Mouse (Mus musculus) neural tube, embryonic 15.5 days (tissue): ENCODE measurements around the gene Slc16a3. TPM values are rescaled to one million over a fixed set of nuclear protein-coding genes. Genes with fewer than 3 reads are reported as not detected.

Source experiments
- ATAC-seq: fragments of 200-750 bp; cut with Nextera tagmentation; 2 replicates; pipeline ENCODE4 v1.8.0; 2017; ENCODE audit warnings: mild to moderate bottlenecking, moderate TSS enrichment, moderate library complexity; ENCODE audit not compliant: low FRiP score
- H3K27ac ChIP-seq: fragments of 300-500 bp; sonication (generic); replicated peaks from 2 replicates; pipeline ENCODE4 v1.5.1; 2015; ENCODE audit warnings: mild to moderate bottlenecking, inconsistent platforms
- H3K27me3 ChIP-seq: fragments of 300-500 bp; sonication (generic); replicated peaks from 2 replicates; pipeline ENCODE4 v1.6.1; 2015; ENCODE audit warnings: inconsistent platforms
- H3K36me3 ChIP-seq: fragments of 300-500 bp; sonication (generic); 2 replicates; pipeline ENCODE4 v1.6.1; 2015; ENCODE audit warnings: inconsistent platforms
- H3K4me1 ChIP-seq: fragments of 300-500 bp; sonication (generic); 2 replicates; pipeline ENCODE4 v1.6.1; 2015; ENCODE audit warnings: inconsistent platforms
- H3K4me2 ChIP-seq: fragments of 300-500 bp; sonication (generic); 2 replicates; pipeline ENCODE4 v1.6.1; 2015; ENCODE audit warnings: inconsistent platforms, mild to moderate bottlenecking, moderate library complexity
- H3K4me3 ChIP-seq: fragments of 300-500 bp; sonication (generic); replicated peaks from 2 replicates; pipeline ENCODE4 v1.5.1; 2015; ENCODE audit warnings: mild to moderate bottlenecking, inconsistent platforms
- H3K9ac ChIP-seq: fragments of 300-500 bp; sonication (generic); replicated peaks from 2 replicates; pipeline ENCODE4 v1.6.1; 2015; ENCODE audit warnings: mild to moderate bottlenecking, inconsistent platforms
- H3K9me3 ChIP-seq: fragments of 300-500 bp; sonication (generic); replicated peaks from 2 replicates; pipeline ENCODE4 v1.6.1; 2016; ENCODE audit warnings: inconsistent platforms
- WGBS: fragments of 180-500 bp; shearing (Covaris S2); methylation state at CpG from one replicate; pipeline ENCODE4 v1.1.7; 2015; ENCODE audit warnings: mixed read lengths; 5-methylcytosine and 5-hydroxymethylcytosine counted together
- polyA plus RNA-seq: library from polyadenylated mRNA; unstranded; fragments of >200 nt; fragmentation: Nextera tagmentation; extraction: Ambion mirVana; gene quantifications from 2 replicates; pipeline ENCODE4 v1.2.1, GENCODE M21; 2015

Gene Slc16a3
- polyA plus RNA-seq, 1 experiment from 2014 or later: 11.3 TPM

GRCm38 (mm10) chr11:120984448-120985330 is 36.4 kb downstream of the Slc16a3 start:
- no peaks in the 10 kb centered on the region for H3K27me3 ChIP-seq
- ATAC-seq: no peak
- H3K9me3 ChIP-seq: no peaks in the 10 kb centered on the region
- H3K9ac ChIP-seq: no peak overlapping the region
- WGBS: 80% methylated on average over 4 of the region's 4 CpGs
- no peak overlapping the region for H3K4me3 ChIP-seq
- peaks cover 49% of the 10 kb centered on the region for H3K4me1 ChIP-seq
- H3K27ac ChIP-seq: no peak overlapping the region
- H3K4me2 ChIP-seq: no peak overlapping the region
- H3K36me3 ChIP-seq: peaks cover 47% of the 10 kb centered on the region

GRCm38 (mm10) chr11:120987608-120988007 is 39.3 kb downstream of the Slc16a3 start:
- Histone ChIP-seq H3K27me3 (no peaks in the 10 kb centered on the region), H3K36me3 (peaks cover 21% of the 10 kb centered on the region), H3K4me1 (peaks cover 61% of the 10 kb centered on the region), H3K9ac (no peak overlapping the region), H3K4me3 (no peak overlapping the region), H3K4me2 (no peak overlapping the region), H3K9me3 (no peaks in the 10 kb centered on the region), H3K27ac (no peak overlapping the region)
- 88% methylated on average over 3 of the region's 3 CpGs for WGBS
- ATAC-seq: no peak

GRCm38 (mm10) chr11:120988410-120988809 is 40.1 kb downstream of the Slc16a3 start:
- H3K4me3 ChIP-seq: peak overlapping the region; percentile 100; the same call in 1 of the 2 replicates

GRCm38 (mm10) chr11:120989523-120989922 is 41.2 kb downstream of the Slc16a3 start:
- Histone ChIP-seq H3K4me1 (peaks cover 69% of the 10 kb centered on the region), H3K27me3 (no peaks in the 10 kb centered on the region), H3K9me3 (no peaks in the 10 kb centered on the region), H3K4me2 (peak overlapping the region; percentile 83), H3K9ac (peak overlapping the region; percentile 94), H3K36me3 (peaks cover 11% of the 10 kb centered on the region; the same call in 1 of the 2 replicates), H3K4me3 (peak overlapping the region; percentile 100), H3K27ac (peak overlapping the region; percentile 95; the same call in 1 of the 2 replicates)
- WGBS: 59% methylated on average over 1 of the region's 1 CpGs
- ATAC-seq: no peak

More at GRCm38 (mm10) chr11:120988410-120988809, 40.1 kb downstream of the Slc16a3 start:
- Histone ChIP-seq H3K9me3 (no peaks in the 10 kb centered on the region), H3K9ac (no peak overlapping the region), H3K4me1 (peaks cover 68% of the 10 kb centered on the region), H3K36me3 (peaks cover 13% of the 10 kb centered on the region; the same call in 1 of the 2 replicates), H3K27me3 (no peaks in the 10 kb centered on the region), H3K27ac (no peak overlapping the region), H3K4me2 (peak overlapping the region; percentile 83)
- WGBS: 84% methylated on average over 4 of the region's 4 CpGs
- no peak for ATAC-seq

GRCm38 (mm10) chr11:120990126-120990781 is 42.0 kb downstream of the Slc16a3 start:
- WGBS: 1% methylated on average over 28 of the region's 35 CpGs

GRCm38 (mm10) chr11:120990951-120991526 is 42.8 kb downstream of the Slc16a3 start, which contains the start of gene Csnk1d:
TSS of gene Csnk1d (minus strand) at chr11:120991330.
- peak within 1 kb of the TSS; percentile 94 for H3K9ac ChIP-seq
- WGBS: under 1% methylated on average over 59 of the region's 59 CpGs

More at GRCm38 (mm10) chr11:120990126-120990781, 42.0 kb downstream of the Slc16a3 start:
- Histone ChIP-seq H3K4me2 (peak overlapping the region; percentile 83), H3K27me3 (no peaks in the 10 kb centered on the region), H3K9me3 (no peaks in the 10 kb centered on the region), H3K27ac (peak overlapping the region; percentile 95), H3K4me1 (peaks cover 69% of the 10 kb centered on the region), H3K4me3 (peak overlapping the region; percentile 100), H3K36me3 (peaks cover 11% of the 10 kb centered on the region; the same call in 1 of the 2 replicates), H3K9ac (peak overlapping the region; percentile 94)
- peak; percentile 53 for ATAC-seq

GRCm38 (mm10) chr11:120991791-120992190 is 43.5 kb downstream of the Slc16a3 start:
- Histone ChIP-seq H3K4me3 (peak overlapping the region; percentile 100), H3K27ac (peak overlapping the region; percentile 95), H3K36me3 (no peaks in the 10 kb centered on the region), H3K4me2 (peak overlapping the region; percentile 83), H3K9ac (peak overlapping the region; percentile 61), H3K27me3 (no peaks in the 10 kb centered on the region), H3K4me1 (peaks cover 58% of the 10 kb centered on the region), H3K9me3 (no peaks in the 10 kb centered on the region)
- 76% methylated on average over 3 of the region's 3 CpGs for WGBS
- no peak for ATAC-seq

More at GRCm38 (mm10) chr11:120990951-120991526, 42.8 kb downstream of the Slc16a3 start, which contains the start of gene Csnk1d:
- ATAC-seq: peak; percentile 92
- peaks cover 62% of the 10 kb centered on the region for H3K4me1 ChIP-seq
- H3K27ac ChIP-seq: peak within 1 kb of the TSS; percentile 95
- H3K9me3 ChIP-seq: no peaks in the 10 kb centered on the region
- H3K36me3 ChIP-seq: peaks cover 5% of the 10 kb centered on the region; the same call in 1 of the 2 replicates
- H3K4me2 ChIP-seq: peak within 1 kb of the TSS; percentile 83
- no peaks in the 10 kb centered on the region for H3K27me3 ChIP-seq
- peak within 1 kb of the TSS; percentile 100 for H3K4me3 ChIP-seq

GRCm38 (mm10) chr11:120993080-120993479 is 44.8 kb downstream of the Slc16a3 start:
- no peak for ATAC-seq
- no peak overlapping the region for H3K27ac ChIP-seq
- H3K9me3 ChIP-seq: no peaks in the 10 kb centered on the region
- H3K27me3 ChIP-seq: no peaks in the 10 kb centered on the region
- H3K4me3 ChIP-seq: no peak overlapping the region
- H3K4me1 ChIP-seq: peaks cover 45% of the 10 kb centered on the region
- H3K9ac ChIP-seq: no peak overlapping the region
- 96% methylated on average over 3 of the region's 3 CpGs for WGBS
- H3K36me3 ChIP-seq: no peaks in the 10 kb centered on the region
- H3K4me2 ChIP-seq: no peak overlapping the region

- ATAC-seq: no peak
These were observed 45.3 kb downstream of the Slc16a3 start for GRCm38 (mm10) chr11:120993586-120993985.

GRCm38 (mm10) chr11:120994741-120995140 is 46.5 kb downstream of the Slc16a3 start:
- Histone ChIP-seq H3K4me2 (no peak overlapping the region), H3K4me3 (no peak overlapping the region), H3K4me1 (peaks cover 29% of the 10 kb centered on the region), H3K9me3 (no peaks in the 10 kb centered on the region), H3K27me3 (no peaks in the 10 kb centered on the region), H3K9ac (no peak overlapping the region), H3K36me3 (no peaks in the 10 kb centered on the region), H3K27ac (no peak overlapping the region)
- no peak for ATAC-seq
- WGBS: 83% methylated on average over 6 of the region's 6 CpGs

More at GRCm38 (mm10) chr11:120993586-120993985, 45.3 kb downstream of the Slc16a3 start:
- Histone ChIP-seq H3K9me3 (no peaks in the 10 kb centered on the region), H3K27me3 (no peaks in the 10 kb centered on the region), H3K4me3 (no peak overlapping the region), H3K27ac (no peak overlapping the region), H3K9ac (no peak overlapping the region), H3K36me3 (no peaks in the 10 kb centered on the region), H3K4me1 (peaks cover 40% of the 10 kb centered on the region), H3K4me2 (no peak overlapping the region)
- WGBS: 67% methylated on average over 5 of the region's 5 CpGs

- ATAC-seq: no peak
These were observed 53.7 kb downstream of the Slc16a3 start for GRCm38 (mm10) chr11:121001966-121002365.

More at GRCm38 (mm10) chr11:121001966-121002365, 53.7 kb downstream of the Slc16a3 start:
- Histone ChIP-seq H3K9me3 (no peaks in the 10 kb centered on the region), H3K9ac (no peak overlapping the region), H3K4me2 (no peak overlapping the region), H3K4me3 (no peak overlapping the region), H3K36me3 (no peaks in the 10 kb centered on the region), H3K27ac (no peak overlapping the region), H3K27me3 (no peaks in the 10 kb centered on the region), H3K4me1 (0 out of 2 replicates have a peak, but pooled peaks cover 5% of the 10 kb centered on the region)
- 56% methylated on average over 4 of the region's 4 CpGs for WGBS
